Mouse (Mus musculus) limb, embryonic 14.5 days (tissue): ENCODE measurements around the gene Sept14. TPM values are rescaled to one million over a fixed set of nuclear protein-coding genes. Genes with fewer than 3 reads are reported as not detected.

Source experiments
- ATAC-seq: fragments of 200-750 bp; cut with Nextera tagmentation; 2 replicates; pipeline ENCODE4 v1.8.0; 2017; ENCODE audit warnings: low read depth, moderate number of reproducible peaks, moderate TSS enrichment; ENCODE audit not compliant: low FRiP score
- DNase-seq: peaks from one replicate; pipeline ENCODE4 v3.0.0-alpha.2; 2015; ENCODE audit warnings: low spot score
- H3K27ac ChIP-seq: fragments of 300-500 bp; sonication (generic); replicated peaks from 2 replicates; pipeline ENCODE4 v1.5.1; 2014; ENCODE audit warnings: low read depth, mild to moderate bottlenecking, low read length, moderate library complexity, mixed read lengths
- H3K27me3 ChIP-seq: fragments of 300-500 bp; sonication (generic); 2 replicates; pipeline ENCODE4 v1.6.1; 2014; ENCODE audit warnings: low read length, mixed read lengths; ENCODE audit not compliant: control insufficient read depth, insufficient read depth
- H3K36me3 ChIP-seq: fragments of 300-500 bp; sonication (generic); 2 replicates; pipeline ENCODE4 v1.6.1; 2014; ENCODE audit warnings: mild to moderate bottlenecking, low read length, moderate library complexity, mixed read lengths; ENCODE audit not compliant: control insufficient read depth, insufficient read depth
- H3K4me1 ChIP-seq: fragments of 300-500 bp; sonication (generic); 2 replicates; pipeline ENCODE4 v1.6.1; 2014; ENCODE audit warnings: antibody characterized with exemption, low read length, mixed read lengths; ENCODE audit not compliant: control insufficient read depth, insufficient read depth
- H3K4me2 ChIP-seq: fragments of 300-500 bp; sonication (generic); replicated peaks from 2 replicates; pipeline ENCODE4 v1.6.1; 2014; ENCODE audit warnings: low read depth, mild to moderate bottlenecking, low read length, moderate library complexity; ENCODE audit not compliant: severe bottlenecking
- H3K4me3 ChIP-seq: fragments of 300-500 bp; sonication (generic); replicated peaks from 2 replicates; pipeline ENCODE4 v1.5.1; 2014; ENCODE audit warnings: low read length
- H3K9ac ChIP-seq: fragments of 300-500 bp; sonication (generic); 2 replicates; pipeline ENCODE4 v1.6.1; 2014; ENCODE audit warnings: mild to moderate bottlenecking, low read depth, low read length, moderate library complexity; ENCODE audit not compliant: severe bottlenecking
- H3K9me3 ChIP-seq: fragments of 300-500 bp; sonication (generic); 2 replicates; pipeline ENCODE4 v1.6.1; 2016; ENCODE audit warnings: low read length; ENCODE audit not compliant: control insufficient read depth
- POLR2A ChIP-seq: fragments of 200-500 bp; IDR thresholded peaks from 2 replicates; pipeline ENCODE4 v1.8.0; 2012; ENCODE audit warnings: inconsistent platforms, mild to moderate bottlenecking, moderate library complexity, borderline replicate concordance; ENCODE audit not compliant: insufficient read depth, insufficient read length; ENCODE audit errors: extremely low read depth
- WGBS: fragments of 180-500 bp; shearing (Covaris S2); extraction: QIAGEN DNeasy Blood & Tissue Kit; methylation state at CpG from one replicate; pipeline ENCODE4 v1.1.7; 2014; 5-methylcytosine and 5-hydroxymethylcytosine counted together
- polyA plus RNA-seq, 2 experiments: library from polyadenylated mRNA; depleted of rRNA in 1 of 2; stranded (reverse) in 1 of 2; unstranded in 1 of 2; fragments of >200 nt; fragmentation: Nextera tagmentation in 1 of 2; extraction: Ambion mirVana in 1 of 2; gene quantifications; 2 replicates each; pipeline versions ENCODE4 v1.2.1 to v1.2.3; 2012 to 2014

Gene Sept14
- polyA plus RNA-seq, 2 experiments, result not detected

GRCm38 (mm10) chr5:129657931-129658330 lies 50.4 kb downstream of the Sept14 start:
- DNase-seq (no peak), ATAC-seq (no peak)
- no peaks in the 10 kb centered on the region for H3K27me3 ChIP-seq
- no peak overlapping the region for H3K9ac ChIP-seq
- H3K4me1 ChIP-seq, result no peaks in the 10 kb centered on the region
- no peak overlapping the region for H3K27ac ChIP-seq
- peaks cover 50% of the 10 kb centered on the region for H3K36me3 ChIP-seq
- TF ChIP-seq POLR2A, result no peak
- 96% methylated on average over 15 of the region's 15 CpGs for WGBS
- H3K4me3 ChIP-seq, result no peak overlapping the region
- no peaks in the 10 kb centered on the region for H3K9me3 ChIP-seq
- H3K4me2 ChIP-seq, result no peak overlapping the region

GRCm38 (mm10) chr5:129657016-129657415 lies 51.3 kb downstream of the Sept14 start:
- ATAC-seq, result no peak
- H3K27me3 ChIP-seq, result no peaks in the 10 kb centered on the region
- peaks cover 50% of the 10 kb centered on the region for H3K36me3 ChIP-seq
- H3K9ac ChIP-seq, result no peak overlapping the region
- H3K9me3 ChIP-seq, result no peaks in the 10 kb centered on the region
- no peak overlapping the region for H3K4me2 ChIP-seq
- no peak overlapping the region for H3K27ac ChIP-seq
- H3K4me3 ChIP-seq, result no peak overlapping the region
- no peak for TF ChIP-seq POLR2A
- WGBS, result 96% methylated on average over 10 of the region's 10 CpGs
- H3K4me1 ChIP-seq, result no peaks in the 10 kb centered on the region
- DNase-seq, result no peak

GRCm38 (mm10) chr5:129650858-129651257 lies 57.5 kb downstream of the Sept14 start:
- no peak overlapping the region for H3K4me3 ChIP-seq
- no peak for TF ChIP-seq POLR2A
- WGBS, result 97% methylated on average over 5 of the region's 5 CpGs
- no peaks in the 10 kb centered on the region for H3K9me3 ChIP-seq
- no peak overlapping the region for H3K27ac ChIP-seq
- peaks cover 5% of the 10 kb centered on the region; the same call in 1 of the 2 replicates for H3K36me3 ChIP-seq
- no peak for DNase-seq
- H3K4me1 ChIP-seq, result no peaks in the 10 kb centered on the region
- no peaks in the 10 kb centered on the region for H3K27me3 ChIP-seq
- no peak overlapping the region for H3K4me2 ChIP-seq
- no peak overlapping the region for H3K9ac ChIP-seq
- no peak for ATAC-seq

Other genes starting within 250 kb of the Sept14 start
- 168 and 178 TPM in 2 replicates for gene Sfswap, start 207.3 kb downstream of the Sept14 start, polyA plus RNA-seq (2012; rRNA removed)
- 53.8 and 62.5 TPM in 2 replicates for gene Sfswap, start 207.3 kb downstream of the Sept14 start, polyA plus RNA-seq (2014; fragmentation: Nextera tagmentation; extraction: Ambion mirVana)
- 2.4 and 2.8 TPM in 2 replicates for gene Mmp17, start 124.3 kb downstream of the Sept14 start, polyA plus RNA-seq (2012; rRNA removed)
- gene Mmp17, start 124.3 kb downstream of the Sept14 start, polyA plus RNA-seq (2014; fragmentation: Nextera tagmentation; extraction: Ambion mirVana), result 1.5 and 1.9 TPM in 2 replicates
- 4.8 and 5.0 TPM in 2 replicates for gene Zfp11, start 38.4 kb downstream of the Sept14 start, polyA plus RNA-seq (2012; rRNA removed)
- 3.8 and 4.6 TPM in 2 replicates for gene Zfp11, start 38.4 kb downstream of the Sept14 start, polyA plus RNA-seq (2014; fragmentation: Nextera tagmentation; extraction: Ambion mirVana)
- gene Mrps17, start 7.0 kb upstream of the Sept14 start, polyA plus RNA-seq (2012; rRNA removed), result 110 and 133 TPM in 2 replicates
- 201 and 209 TPM in 2 replicates for gene Mrps17, start 7.0 kb upstream of the Sept14 start, polyA plus RNA-seq (2014; fragmentation: Nextera tagmentation; extraction: Ambion mirVana)
- gene Nipsnap2, start 16.6 kb upstream of the Sept14 start, polyA plus RNA-seq (2012; rRNA removed), result 86.1 and 88.5 TPM in 2 replicates
- 114 and 117 TPM in 2 replicates for gene Nipsnap2, start 16.6 kb upstream of the Sept14 start, polyA plus RNA-seq (2014; fragmentation: Nextera tagmentation; extraction: Ambion mirVana)
- 14.5 and 15.9 TPM in 2 replicates for gene Psph, start 78.9 kb upstream of the Sept14 start, polyA plus RNA-seq (2012; rRNA removed)
- gene Psph, start 78.9 kb upstream of the Sept14 start, polyA plus RNA-seq (2014; fragmentation: Nextera tagmentation; extraction: Ambion mirVana), result 28.5 and 34.1 TPM in 2 replicates
- gene Sumf2, start 138.5 kb upstream of the Sept14 start, polyA plus RNA-seq (2012; rRNA removed), result 50.1 and 55.9 TPM in 2 replicates
- gene Sumf2, start 138.5 kb upstream of the Sept14 start, polyA plus RNA-seq (2014; fragmentation: Nextera tagmentation; extraction: Ambion mirVana), result 53.8 and 61.3 TPM in 2 replicates
- gene Chchd2, start 179.0 kb upstream of the Sept14 start, polyA plus RNA-seq (2012; rRNA removed), result 773 and 1,133 TPM in 2 replicates
- 901 and 959 TPM in 2 replicates for gene Chchd2, start 179.0 kb upstream of the Sept14 start, polyA plus RNA-seq (2014; fragmentation: Nextera tagmentation; extraction: Ambion mirVana)
- gene Zbed5, start 187.2 kb upstream of the Sept14 start, polyA plus RNA-seq (2012; rRNA removed), result 8.8 and 9.1 TPM in 2 replicates
- gene Zbed5, start 187.2 kb upstream of the Sept14 start, polyA plus RNA-seq (2014; fragmentation: Nextera tagmentation; extraction: Ambion mirVana), result 8.2 and 8.4 TPM in 2 replicates
- 0.29 and 0.40 TPM in 2 replicates for gene Phkg1, start 190.0 kb upstream of the Sept14 start, polyA plus RNA-seq (2012; rRNA removed)
- 0.21 TPM in 1 of 2 replicates, not detected in the other for gene Phkg1, start 190.0 kb upstream of the Sept14 start, polyA plus RNA-seq (2014; fragmentation: Nextera tagmentation; extraction: Ambion mirVana)
- gene Nupr1l, start 200.0 kb upstream of the Sept14 start, polyA plus RNA-seq (2012; rRNA removed), result 4.3 and 4.5 TPM in 2 replicates
- 2.6 and 3.1 TPM in 2 replicates for gene Nupr1l, start 200.0 kb upstream of the Sept14 start, polyA plus RNA-seq (2014; fragmentation: Nextera tagmentation; extraction: Ambion mirVana)
- gene Vkorc1l1, start 233.5 kb upstream of the Sept14 start, polyA plus RNA-seq (2012; rRNA removed), result 35.7 and 41.8 TPM in 2 replicates
- gene Vkorc1l1, start 233.5 kb upstream of the Sept14 start, polyA plus RNA-seq (2014; fragmentation: Nextera tagmentation; extraction: Ambion mirVana), result 25.8 and 26.1 TPM in 2 replicates